Mouse (Mus musculus) G1E (cell line): Measurements from ENCODE around the gene Ino80. TPM values are rescaled to one million over a fixed set of nuclear protein-coding genes. Genes with fewer than 3 reads are reported as not detected.
A peak's percentile ranks its signal among the peaks of the same experiment; 100 is the strongest.

Experiments
- ATAC-seq: 2 replicates; pipeline ENCODE4 v1.8.0; 2016; ENCODE audit warnings: mild to moderate bottlenecking; ENCODE audit not compliant: insufficient number of reproducible peaks, poor library complexity, low FRiP score, severe bottlenecking; ENCODE audit errors: extremely low read depth
- DNase-seq: peaks from one replicate; pipeline ENCODE4 v3.0.0; 2012; ENCODE audit warnings: low spot score
- H3K27me3 ChIP-seq: 2 replicates; pipeline ENCODE4 v1.6.1; 2012; ENCODE audit warnings: mild to moderate bottlenecking, low read length, inconsistent platforms; ENCODE audit not compliant: insufficient read depth
- H3K36me3 ChIP-seq: replicated peaks from 2 replicates; pipeline ENCODE3; 2012; ENCODE audit warnings: mild to moderate bottlenecking, inconsistent platforms
- H3K4me1 ChIP-seq: 2 replicates; pipeline ENCODE4 v1.6.1; 2012; ENCODE audit warnings: low read depth, low read length, inconsistent platforms, mixed read lengths; ENCODE audit not compliant: insufficient read depth
- H3K4me3 ChIP-seq: 2 replicates; pipeline ENCODE4 v1.5.1; 2012; ENCODE audit warnings: low read depth, mild to moderate bottlenecking, inconsistent platforms, low read length, moderate library complexity, mixed read lengths
- H3K9me3 ChIP-seq: replicated peaks from 2 replicates; pipeline ENCODE4 v1.6.1; 2012; ENCODE audit warnings: inconsistent platforms
- CTCF ChIP-seq: IDR thresholded peaks from 2 replicates; pipeline ENCODE4 v1.5.1; 2012; ENCODE audit warnings: low read depth, low read length, inconsistent platforms, mixed read lengths
- GATA1 ChIP-seq: IDR thresholded peaks from 2 replicates; pipeline ENCODE4 v1.6.1; 2012; ENCODE audit warnings: borderline replicate concordance, low read length, inconsistent platforms, mixed read lengths
- GATA2 ChIP-seq: IDR thresholded peaks from 2 replicates; pipeline ENCODE4 v1.6.1; 2012; ENCODE audit warnings: low read depth, low read length, inconsistent platforms, borderline replicate concordance
- POLR2AphosphoS5 ChIP-seq: IDR thresholded peaks from 2 replicates; pipeline ENCODE4 v1.6.1; 2012; ENCODE audit warnings: low read depth, low read length, inconsistent platforms; ENCODE audit not compliant: insufficient replicate concordance
- TAL1 ChIP-seq: conservative IDR thresholded peaks from 2 replicates; pipeline ENCODE4 v1.6.1; 2012; ENCODE audit warnings: low read depth, low read length, inconsistent platforms, mixed read lengths
- polyA plus RNA-seq: library from polyadenylated mRNA; stranded (reverse); fragments of >175 nt; gene quantifications from 2 replicates; pipeline ENCODE4 v1.2.3, GENCODE M21; 2012
- total RNA-seq, 2 experiments: library from RNA; stranded (forward) in 1 of 2; stranded (reverse) in 1 of 2; fragments of 200-1000 nt in 1 of 2; fragments of >200 nt in 1 of 2; fragmentation: Nextera tagmentation in 1 of 2; gene quantifications; 2 replicates each; pipeline ENCODE4 v1.2.3; 2014 to 2017

The Ino80 gene
- total and polyA plus RNA-seq, 3 experiments: 7.0 to 41.2 (median 20.4) TPM

DNA sequence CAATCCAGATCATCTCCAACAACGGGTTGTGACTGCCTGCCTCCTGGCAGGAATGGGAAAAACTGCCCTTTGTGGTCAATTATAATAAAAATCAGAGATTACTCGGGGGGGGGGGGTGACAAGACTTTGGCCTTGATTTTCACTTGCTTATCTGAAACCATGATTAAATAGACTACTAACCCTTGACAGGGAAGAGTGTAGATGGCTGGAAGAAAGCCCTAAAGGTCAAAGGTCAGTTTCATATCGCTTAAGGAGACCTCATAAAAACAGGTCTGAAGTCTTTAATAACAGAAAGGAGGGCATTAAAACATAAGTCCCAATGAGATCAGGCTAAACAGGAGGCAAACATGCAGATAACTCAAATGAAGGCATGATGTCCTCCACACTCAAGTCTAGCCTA, 110.1 kb downstream of the Ino80 start:
- DNase-seq (no peak), ATAC-seq (no peak)
- Histone ChIP-seq H3K36me3 (peaks cover 88% of the 10 kb centered on the region), H3K4me3 (no peak overlapping the region), H3K9me3 (no peaks in the 10 kb centered on the region), H3K4me1 (peaks cover 14% of the 10 kb centered on the region), H3K27me3 (no peaks in the 10 kb centered on the region)
- no peak for TF ChIP-seq POLR2AphosphoS5
- TF ChIP-seq CTCF: no peak
- no peak for TF ChIP-seq GATA2

DNA sequence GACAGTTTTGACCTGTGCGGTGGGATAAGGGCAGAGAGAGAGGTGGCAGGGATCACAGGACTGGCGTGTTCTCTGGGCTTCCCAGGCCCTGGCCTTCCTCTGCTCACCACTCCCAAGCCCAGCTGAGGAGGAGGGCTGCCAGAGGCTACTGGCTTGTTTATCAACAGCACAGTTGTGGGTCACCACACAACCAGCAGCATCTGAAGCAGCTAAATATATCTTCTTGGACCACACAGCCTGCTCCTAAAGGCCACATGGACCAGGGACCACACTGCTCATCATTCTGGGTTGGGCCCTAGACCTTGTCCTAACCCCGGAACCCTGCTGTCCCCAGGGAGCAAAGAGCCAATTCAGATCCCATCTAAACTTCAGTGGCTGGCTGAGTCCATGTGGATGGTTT, 112.5 kb downstream of the Ino80 start:
- peaks cover 75% of the 10 kb centered on the region for H3K36me3 ChIP-seq
- DNase-seq: no peak
- H3K4me3 ChIP-seq: no peak overlapping the region
- H3K9me3 ChIP-seq: peaks cover 9% of the 10 kb centered on the region
- TF ChIP-seq GATA1 (no peak), CTCF (no peak), TAL1 (no peak), POLR2AphosphoS5 (no peak), GATA2 (no peak)
- no peaks in the 10 kb centered on the region for H3K27me3 ChIP-seq
- peaks cover 30% of the 10 kb centered on the region for H3K4me1 ChIP-seq
- no peak for ATAC-seq

DNA sequence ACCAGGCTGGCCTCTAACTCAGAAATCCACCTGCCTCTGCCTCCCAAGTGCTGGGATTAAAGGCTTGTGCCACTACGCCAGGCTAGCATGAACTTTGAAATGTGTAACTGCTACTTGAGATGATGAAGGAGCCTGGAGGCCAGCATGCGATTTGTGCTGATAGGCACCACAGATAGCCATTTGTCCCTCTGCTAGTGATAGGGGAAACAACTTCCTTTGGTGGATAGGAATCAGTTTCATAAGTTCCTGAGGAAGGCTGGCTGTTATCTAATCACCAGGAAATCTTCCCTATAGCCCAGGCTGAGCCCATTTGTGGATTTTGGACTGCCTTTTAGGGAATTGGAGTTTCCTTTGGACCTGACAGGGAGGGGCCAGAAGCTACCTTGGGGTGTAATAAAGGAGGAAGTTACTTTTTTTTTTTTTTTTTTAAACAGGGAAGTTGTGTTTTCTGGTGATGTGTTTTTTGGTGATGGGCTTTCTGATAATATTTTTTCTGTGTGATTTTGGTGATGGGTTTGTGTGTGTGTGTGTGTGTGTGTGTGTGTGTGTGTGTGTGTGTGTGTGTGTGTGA, 117.7 kb downstream of the Ino80 start:
- peaks cover 9% of the 10 kb centered on the region for H3K9me3 ChIP-seq
- no peak overlapping the region; the same call in 1 of the 2 replicates for H3K4me3 ChIP-seq
- TF ChIP-seq POLR2AphosphoS5 (no peak), GATA2 (no peak), CTCF (no peak), TAL1 (no peak), GATA1 (no peak)
- peaks cover 50% of the 10 kb centered on the region for H3K4me1 ChIP-seq
- DNase-seq (no peak), ATAC-seq (0 out of 2 replicates have a peak, but pooled peaks have one; percentile 26)
- peaks cover 7% of the 10 kb centered on the region; the same call in 1 of the 2 replicates for H3K27me3 ChIP-seq
- peaks cover 30% of the 10 kb centered on the region for H3K36me3 ChIP-seq

DNA sequence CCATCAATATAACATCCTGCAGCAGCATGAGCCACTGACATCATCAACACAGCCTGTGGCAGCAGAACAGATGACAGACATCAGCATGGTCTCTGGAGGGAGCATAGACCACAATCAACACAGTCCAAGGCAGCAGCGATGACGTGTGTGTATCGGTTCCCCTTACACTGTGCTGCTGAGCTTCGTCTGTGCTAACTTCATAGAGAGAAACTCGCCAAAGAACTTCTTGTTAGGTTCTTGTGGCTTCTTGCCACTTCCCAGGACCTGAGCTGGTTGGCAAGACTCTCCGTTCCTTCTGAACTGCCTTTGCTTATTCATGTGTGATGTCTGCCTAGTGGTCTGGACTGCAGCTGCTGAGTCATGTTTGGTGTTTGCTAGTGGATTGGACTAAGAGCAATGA, 119.2 kb downstream of the Ino80 start:
- DNase-seq (no peak), ATAC-seq (peak; percentile 29)
- peaks cover 39% of the 10 kb centered on the region for H3K4me1 ChIP-seq
- H3K4me3 ChIP-seq: peak overlapping the region; percentile 51
- H3K9me3 ChIP-seq: peaks cover 9% of the 10 kb centered on the region
- H3K27me3 ChIP-seq: peaks cover 14% of the 10 kb centered on the region
- TF ChIP-seq GATA1: no peak
- TF ChIP-seq POLR2AphosphoS5: no peak
- no peak for TF ChIP-seq TAL1
- no peak for TF ChIP-seq GATA2
- TF ChIP-seq CTCF: no peak
- peaks cover 16% of the 10 kb centered on the region for H3K36me3 ChIP-seq

DNA sequence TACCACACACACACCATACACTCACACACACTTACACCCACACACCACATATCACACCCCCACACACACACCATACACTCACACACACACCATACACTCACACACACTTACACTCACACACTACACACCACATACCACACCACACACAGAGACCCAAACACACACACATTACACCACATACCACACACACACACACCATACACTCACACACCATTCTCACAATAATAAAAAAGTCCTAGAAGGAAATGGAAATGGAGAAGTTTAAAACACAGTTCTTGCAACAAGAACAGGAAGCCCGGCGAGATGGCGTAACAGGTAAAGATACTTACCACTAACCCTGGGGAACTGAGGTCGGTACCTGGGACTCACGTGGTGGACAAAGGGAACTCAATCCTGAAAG, 120.7 kb downstream of the Ino80 start:
- H3K36me3 ChIP-seq: peaks cover 4% of the 10 kb centered on the region
- H3K27me3 ChIP-seq: peaks cover 27% of the 10 kb centered on the region
- H3K4me3 ChIP-seq: no peak overlapping the region
- ATAC-seq: no peak
- TF ChIP-seq TAL1 (no peak), CTCF (no peak), GATA1 (no peak), GATA2 (no peak), POLR2AphosphoS5 (no peak)
- no peak for DNase-seq
- H3K4me1 ChIP-seq: peaks cover 32% of the 10 kb centered on the region
- H3K9me3 ChIP-seq: peaks cover 5% of the 10 kb centered on the region

GRCm38 (mm10) chr2:119356310-119356709, 121.2 kb downstream of the Ino80 start:
- no peak for DNase-seq
- Histone ChIP-seq H3K36me3 (no peaks in the 10 kb centered on the region), H3K4me1 (peaks cover 31% of the 10 kb centered on the region), H3K4me3 (no peak overlapping the region), H3K27me3 (peaks cover 32% of the 10 kb centered on the region), H3K9me3 (no peaks in the 10 kb centered on the region; the same call in none of the 2 replicates)
- ATAC-seq: no peak
- TF ChIP-seq TAL1 (no peak), CTCF (no peak), POLR2AphosphoS5 (no peak), GATA1 (no peak), GATA2 (no peak)
